Mouse (Mus musculus): ENCODE results near the gene Gadd45a. TPM values are rescaled to one million over a fixed set of nuclear protein-coding genes. Genes with fewer than 3 reads are reported as not detected.

The Gadd45a gene
- polyA plus RNA-seq, 1 experiment from 2014 or later, result 18.6 TPM

Other genes with a start within 250 kb of the Gadd45a start
- not detected in 2 replicates for gene Vmn1r39, start 226.8 kb downstream of the Gadd45a start, polyA plus RNA-seq (2016; fragmentation: Nextera tagmentation; extraction: Ambion mirVana)
- 61.2 and 73.9 TPM in 2 replicates for gene Gng12, start 141.1 kb downstream of the Gadd45a start, polyA plus RNA-seq (2016; fragmentation: Nextera tagmentation; extraction: Ambion mirVana)
- gene Serbp1, start 200.7 kb upstream of the Gadd45a start, polyA plus RNA-seq (2016; fragmentation: Nextera tagmentation; extraction: Ambion mirVana), result 505 and 553 TPM in 2 replicates